Mouse (Mus musculus): ENCODE data around the gene Fam57b. TPM values are rescaled to one million over a fixed set of nuclear protein-coding genes. Genes with fewer than 3 reads are reported as not detected.
"Not testable (repeated sequence)": the region's sequence is repeated elsewhere in the genome, so short reads cannot be mapped to it uniquely, and the experiment has no call there.

The Fam57b gene
- polyA plus RNA-seq, 1 experiment, result 9.8 TPM

DNA sequence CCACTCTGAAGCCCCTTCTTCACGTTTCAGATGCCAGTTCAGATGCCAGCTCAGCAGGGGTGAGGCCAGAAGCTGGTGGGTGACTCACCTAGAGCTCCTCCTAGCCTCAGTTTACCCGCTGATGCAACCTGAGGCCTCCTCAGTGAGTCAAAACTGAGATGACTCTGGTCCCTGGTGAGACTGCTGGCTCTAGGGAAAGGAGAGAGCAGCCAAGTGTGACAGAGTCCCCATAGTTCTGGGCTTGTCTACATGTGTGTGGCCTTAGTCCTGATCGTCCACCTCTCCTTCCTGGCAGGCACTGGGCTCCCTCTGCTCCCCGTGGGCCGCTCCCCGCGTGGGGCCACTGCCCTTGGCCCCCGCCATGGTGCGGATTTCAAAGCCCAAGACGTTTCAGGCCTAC, 20.0 kb upstream of the Fam57b start:
- Histone ChIP-seq H3K27me3 (ENCODE audit: control insufficient read depth, insufficient read depth, low read length) (no peaks in the 10 kb centered on the region), H3K4me1 (ENCODE audit: control insufficient read depth, insufficient read depth, low read length) (peaks cover 25% of the 10 kb centered on the region), H3K4me3 (ENCODE audit: control insufficient read depth, low read depth, low read length) (peak overlapping the region; percentile 83), H3K27ac (ENCODE audit: control insufficient read depth, insufficient read depth, low read depth, low read length) (no peak overlapping the region; the same call in 1 of the 2 replicates), H3K36me3 (ENCODE audit: control insufficient read depth, insufficient read depth, low read length) (no peaks in the 10 kb centered on the region)
- TF ChIP-seq CTCF (IDR thresholded peaks at IDR 0.05; ENCODE audit: control insufficient read depth, insufficient read depth, insufficient replicate concordance, low read depth, low read length) (no peak), POLR2A (IDR thresholded peaks at IDR 0.05; ENCODE audit: control insufficient read depth, low read depth, low read length) (no peak)

- no peak for TF ChIP-seq POLR2A (IDR thresholded peaks at IDR 0.05; ENCODE audit: control insufficient read depth, low read depth, low read length)
- no peak for TF ChIP-seq CTCF (IDR thresholded peaks at IDR 0.05; ENCODE audit: control insufficient read depth, insufficient read depth, insufficient replicate concordance, low read depth, low read length)
- Histone ChIP-seq H3K4me3 (ENCODE audit: control insufficient read depth, low read depth, low read length) (peak overlapping the region; percentile 83), H3K27ac (ENCODE audit: control insufficient read depth, insufficient read depth, low read depth, low read length) (no peak overlapping the region), H3K36me3 (ENCODE audit: control insufficient read depth, insufficient read depth, low read length) (no peaks in the 10 kb centered on the region), H3K27me3 (ENCODE audit: control insufficient read depth, insufficient read depth, low read length) (no peaks in the 10 kb centered on the region), H3K4me1 (ENCODE audit: control insufficient read depth, insufficient read depth, low read length) (peaks cover 25% of the 10 kb centered on the region)
Measured at GRCm38 (mm10) chr7:126778147-126778546, 19.3 kb upstream of the Fam57b start.

DNA sequence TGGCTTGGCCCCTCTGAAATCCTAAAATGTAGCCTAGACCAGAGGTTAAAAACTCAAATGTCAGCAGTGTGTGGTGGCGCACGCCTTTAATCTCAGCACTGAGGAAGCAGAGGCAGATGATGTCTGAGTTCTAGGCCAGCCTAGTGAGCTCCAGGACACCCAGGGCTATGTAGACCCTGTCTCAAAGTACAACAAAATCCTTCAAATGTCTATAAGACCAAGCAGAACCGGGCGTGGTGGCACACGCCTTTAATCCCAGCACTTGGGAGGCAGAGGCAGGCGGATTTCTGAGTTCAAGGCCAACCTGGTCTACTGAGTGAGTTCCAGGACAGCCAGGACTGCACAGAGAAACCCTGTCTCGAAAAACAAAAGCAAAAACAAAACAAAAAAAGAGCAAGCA, 18.4 kb upstream of the Fam57b start:
- H3K4me1 ChIP-seq (ENCODE audit: control insufficient read depth, insufficient read depth, low read length), result peaks cover 25% of the 10 kb centered on the region
- not testable (repeated sequence) for H3K27me3 ChIP-seq (ENCODE audit: control insufficient read depth, insufficient read depth, low read length); H3K27ac ChIP-seq (ENCODE audit: control insufficient read depth, insufficient read depth, low read depth, low read length); H3K4me3 ChIP-seq (ENCODE audit: control insufficient read depth, low read depth, low read length); H3K36me3 ChIP-seq (ENCODE audit: control insufficient read depth, insufficient read depth, low read length)

DNA sequence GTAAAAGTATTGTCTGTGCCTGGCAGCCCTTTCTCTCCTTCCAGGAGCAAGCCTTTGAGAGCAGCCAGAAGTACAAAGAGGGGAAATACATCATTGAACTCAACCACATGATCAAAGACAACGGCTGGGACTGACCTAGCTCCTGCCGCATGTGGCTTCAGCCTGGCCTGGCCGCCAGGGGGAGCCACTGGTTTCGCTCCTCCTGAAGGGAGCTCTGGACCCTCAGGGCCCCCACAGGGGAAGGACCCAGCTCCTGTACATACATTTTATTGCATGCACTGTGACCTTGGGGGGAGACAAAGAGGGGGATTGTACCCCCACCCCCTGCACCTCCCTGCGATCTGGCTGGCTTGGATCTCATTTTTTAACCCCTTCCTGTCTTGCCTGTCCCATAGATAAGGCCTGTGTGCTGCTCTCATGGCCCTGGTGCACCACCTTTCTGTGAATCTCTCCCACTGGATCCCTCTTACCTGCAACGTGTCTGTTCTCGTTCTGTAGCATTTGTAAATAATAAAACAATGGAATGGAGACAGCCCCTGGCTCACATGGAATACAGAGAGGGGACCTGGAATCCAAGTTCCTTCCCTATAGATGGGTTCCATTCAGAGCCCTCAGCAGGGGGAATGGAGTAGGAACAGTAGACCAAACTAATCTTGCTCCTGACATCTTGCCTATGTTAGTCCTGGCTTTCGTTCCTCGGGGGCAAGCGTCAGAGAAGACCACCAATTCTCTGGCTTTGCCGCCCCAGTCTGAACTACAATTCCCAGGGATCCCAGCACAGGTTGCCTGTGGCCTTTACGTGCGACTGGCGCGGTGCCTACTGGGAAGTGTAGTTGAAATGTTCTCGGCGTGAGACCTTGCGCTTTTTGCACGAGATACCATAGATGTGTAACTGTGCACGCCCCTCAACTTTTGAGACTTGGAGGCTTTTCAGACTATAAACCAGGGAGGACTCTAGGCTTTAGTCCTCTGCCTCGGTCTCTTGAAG, 17.2 kb upstream of the Fam57b start:
- peak; percentile 84 for TF ChIP-seq CTCF (IDR thresholded peaks at IDR 0.05; ENCODE audit: control insufficient read depth, insufficient read depth, insufficient replicate concordance, low read depth, low read length)
- no peak for TF ChIP-seq POLR2A (IDR thresholded peaks at IDR 0.05; ENCODE audit: control insufficient read depth, low read depth, low read length)
- no peaks in the 10 kb centered on the region for H3K27me3 ChIP-seq (ENCODE audit: control insufficient read depth, insufficient read depth, low read length)
- no peak overlapping the region for H3K27ac ChIP-seq (ENCODE audit: control insufficient read depth, insufficient read depth, low read depth, low read length)
- peak overlapping the region; percentile 18; the same call in 1 of the 2 replicates for H3K4me3 ChIP-seq (ENCODE audit: control insufficient read depth, low read depth, low read length)
- H3K4me1 ChIP-seq (ENCODE audit: control insufficient read depth, insufficient read depth, low read length), result peaks cover 23% of the 10 kb centered on the region
- H3K36me3 ChIP-seq (ENCODE audit: control insufficient read depth, insufficient read depth, low read length), result no peaks in the 10 kb centered on the region

DNA sequence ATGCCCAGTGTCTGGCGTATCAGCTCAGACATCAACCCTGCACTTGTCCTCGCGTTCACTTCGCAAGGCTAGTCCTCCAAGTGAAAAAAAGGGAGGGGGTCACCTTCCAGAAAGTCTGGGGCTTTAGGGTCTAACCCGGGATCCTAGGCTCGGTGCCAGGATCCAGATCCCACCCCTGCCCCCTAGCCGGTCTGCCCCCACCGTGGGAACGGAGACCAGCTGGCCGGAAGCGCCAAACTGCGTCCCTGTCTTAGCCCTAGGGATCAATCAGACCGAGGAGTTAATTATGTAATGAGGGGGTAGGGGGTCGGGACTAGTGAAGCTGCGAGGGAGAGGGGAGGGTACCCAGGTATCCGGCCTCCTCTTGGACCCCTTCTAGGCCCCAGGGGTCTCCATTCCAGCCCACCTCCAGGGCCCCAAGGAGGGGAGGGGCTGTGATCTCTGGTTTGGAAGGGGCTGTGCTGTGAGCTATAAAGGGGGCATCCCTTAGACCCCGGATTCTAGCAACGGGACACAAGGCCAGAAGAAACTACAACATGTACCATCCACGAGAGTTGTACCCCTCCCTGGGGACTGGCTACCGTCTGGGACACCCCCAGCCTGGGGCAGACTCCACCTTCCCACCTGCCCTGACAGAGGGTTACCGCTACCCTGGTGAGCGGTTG, 16.4 kb upstream of the Fam57b start, which contains the start of gene Tbx6:
TSS of gene Tbx6 (plus strand) at position 513 of the 665 bp plus-strand sequence.
- Histone ChIP-seq H3K27me3 (ENCODE audit: control insufficient read depth, insufficient read depth, low read length) (no peaks in the 10 kb centered on the region), H3K36me3 (ENCODE audit: control insufficient read depth, insufficient read depth, low read length) (no peaks in the 10 kb centered on the region; the same call in 1 of the 2 replicates), H3K27ac (ENCODE audit: control insufficient read depth, insufficient read depth, low read depth, low read length) (no peak within 1 kb of the TSS), H3K4me3 (ENCODE audit: control insufficient read depth, low read depth, low read length) (peak within 1 kb of the TSS; percentile 18; the same call in 1 of the 2 replicates), H3K4me1 (ENCODE audit: control insufficient read depth, insufficient read depth, low read length) (peaks cover 19% of the 10 kb centered on the region)
- TF ChIP-seq POLR2A (IDR thresholded peaks at IDR 0.05; ENCODE audit: control insufficient read depth, low read depth, low read length), result no peak
- no peak for TF ChIP-seq CTCF (IDR thresholded peaks at IDR 0.05; ENCODE audit: control insufficient read depth, insufficient read depth, insufficient replicate concordance, low read depth, low read length)

DNA sequence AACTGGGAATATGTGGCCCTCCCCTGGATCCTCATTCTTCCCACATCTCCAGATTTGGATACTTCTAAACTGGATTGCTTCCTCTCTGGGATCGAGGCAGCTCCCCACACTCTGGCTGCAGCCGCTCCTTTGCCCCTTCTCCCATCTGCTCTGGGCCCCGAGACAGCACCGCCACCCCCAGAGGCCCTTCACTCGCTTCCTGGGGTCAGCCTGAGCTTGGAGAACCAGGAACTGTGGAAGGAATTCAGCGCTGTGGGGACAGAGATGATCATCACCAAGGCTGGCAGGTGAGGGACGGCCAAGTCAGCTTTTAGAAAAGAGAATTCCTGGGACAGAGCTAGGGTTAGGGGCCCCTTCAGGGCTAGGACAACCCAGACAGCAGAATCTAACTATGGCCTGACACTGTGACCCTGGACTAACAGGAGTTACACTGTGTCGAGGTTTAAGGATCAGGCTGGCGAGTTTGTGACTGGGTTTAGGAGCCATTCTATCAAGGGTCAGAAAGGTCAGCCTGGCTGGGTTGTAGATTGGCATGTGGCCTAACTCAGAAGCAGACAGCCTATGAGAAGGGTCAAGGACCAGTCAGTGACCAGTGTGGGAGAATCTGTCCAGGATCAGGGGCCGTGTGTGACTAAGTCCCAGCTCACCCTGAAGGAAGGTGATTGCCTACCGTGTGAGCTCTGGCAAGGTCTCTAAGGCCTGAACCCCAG, 15.7 kb upstream of the Fam57b start:
- H3K27ac ChIP-seq (ENCODE audit: control insufficient read depth, insufficient read depth, low read depth, low read length), result no peak overlapping the region
- TF ChIP-seq CTCF (IDR thresholded peaks at IDR 0.05; ENCODE audit: control insufficient read depth, insufficient read depth, insufficient replicate concordance, low read depth, low read length) (no peak), POLR2A (IDR thresholded peaks at IDR 0.05; ENCODE audit: control insufficient read depth, low read depth, low read length) (no peak)
- no peak overlapping the region for H3K4me3 ChIP-seq (ENCODE audit: control insufficient read depth, low read depth, low read length)
- no peaks in the 10 kb centered on the region; the same call in 1 of the 2 replicates for H3K36me3 ChIP-seq (ENCODE audit: control insufficient read depth, insufficient read depth, low read length)
- H3K27me3 ChIP-seq (ENCODE audit: control insufficient read depth, insufficient read depth, low read length), result no peaks in the 10 kb centered on the region
- H3K4me1 ChIP-seq (ENCODE audit: control insufficient read depth, insufficient read depth, low read length), result peaks cover 18% of the 10 kb centered on the region

GRCm38 (mm10) chr7:126782693-126783092, 14.8 kb upstream of the Fam57b start:
- TF ChIP-seq POLR2A (IDR thresholded peaks at IDR 0.05; ENCODE audit: control insufficient read depth, low read depth, low read length) (no peak), CTCF (IDR thresholded peaks at IDR 0.05; ENCODE audit: control insufficient read depth, insufficient read depth, insufficient replicate concordance, low read depth, low read length) (no peak)
- Histone ChIP-seq H3K4me1 (ENCODE audit: control insufficient read depth, insufficient read depth, low read length) (peaks cover 12% of the 10 kb centered on the region), H3K4me3 (ENCODE audit: control insufficient read depth, low read depth, low read length) (no peak overlapping the region), H3K27ac (ENCODE audit: control insufficient read depth, insufficient read depth, low read depth, low read length) (no peak overlapping the region), H3K36me3 (ENCODE audit: control insufficient read depth, insufficient read depth, low read length) (no peaks in the 10 kb centered on the region; the same call in 1 of the 2 replicates), H3K27me3 (ENCODE audit: control insufficient read depth, insufficient read depth, low read length) (no peaks in the 10 kb centered on the region)

Data from testis, adult 2 months (tissue).